Mouse (Mus musculus) T-helper 1 cell (primary cell): ENCODE data around the gene Rpgrip1.

ENCODE experiments used
- in situ Hi-C: fragments of 300-600 bp; cut with MboI, MseI; formaldehyde crosslinking; loops from one replicate; pipeline ENCODE4 v1.15.1; 2025; ENCODE audit warnings: high pct_unique_total_duplicates

Gene Rpgrip1

DNA sequence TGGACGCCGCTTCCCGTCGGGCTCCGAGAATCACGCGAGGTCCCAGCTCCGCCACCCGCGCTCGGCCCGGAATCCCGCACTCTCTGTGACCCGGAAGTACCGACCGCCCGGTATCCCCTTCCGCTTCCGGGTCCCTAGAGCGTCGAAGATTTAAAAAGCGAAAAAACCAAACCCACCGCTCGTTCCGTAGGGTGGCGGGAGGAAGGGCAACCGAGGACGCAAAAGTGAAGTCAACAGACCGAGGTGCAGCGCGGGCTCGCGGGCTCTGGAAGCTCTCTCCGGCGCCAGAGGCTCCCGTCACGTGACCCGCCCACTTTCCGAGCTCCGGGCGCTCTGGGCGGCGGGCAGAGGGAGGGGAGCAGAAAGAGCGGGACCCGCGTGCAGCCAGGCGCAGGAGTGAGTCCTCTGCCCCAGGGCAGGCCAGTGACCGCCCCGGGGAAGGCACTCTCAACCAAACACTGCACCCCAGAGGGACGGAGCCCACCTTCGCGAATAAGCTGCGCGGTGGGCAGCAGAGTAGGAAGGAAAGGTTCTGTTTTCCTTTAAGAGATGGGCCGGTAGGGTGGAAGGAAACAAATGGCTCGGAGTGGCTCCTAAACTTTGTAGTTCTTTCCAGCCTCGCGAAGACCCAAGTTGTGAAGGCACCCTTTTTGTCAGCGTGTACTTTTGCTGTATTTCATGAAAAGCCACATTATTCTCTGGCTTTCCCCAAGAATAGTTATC lies 86.8 kb downstream of the Rpgrip1 start, which contains the start of gene Supt16:
Gene Supt16 (minus strand): TSS at position 261 of the 723 bp plus-strand sequence.
- in situ Hi-C loops: no loop called here

DNA sequence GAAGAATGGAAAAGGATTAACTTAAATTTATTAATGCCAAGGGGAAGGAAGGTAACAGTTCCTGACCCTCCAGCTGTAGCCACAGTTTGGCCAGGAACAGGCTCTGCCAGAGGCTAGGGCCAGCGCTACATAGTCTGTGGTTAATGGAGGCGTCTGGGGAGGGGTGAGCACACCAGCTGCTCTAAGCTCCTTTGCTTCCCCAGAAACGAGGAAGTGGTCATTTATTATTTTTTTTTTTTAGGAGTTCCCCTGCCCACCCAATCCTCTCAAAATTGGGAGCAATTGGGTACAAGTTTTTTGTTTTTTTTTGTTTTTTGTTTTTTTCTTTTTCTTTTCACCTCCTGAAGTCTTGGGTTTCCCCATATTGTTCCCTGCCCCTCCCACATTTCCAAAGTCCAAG lies 87.6 kb downstream of the Rpgrip1 start:
- in situ Hi-C loops: no loop called here

DNA sequence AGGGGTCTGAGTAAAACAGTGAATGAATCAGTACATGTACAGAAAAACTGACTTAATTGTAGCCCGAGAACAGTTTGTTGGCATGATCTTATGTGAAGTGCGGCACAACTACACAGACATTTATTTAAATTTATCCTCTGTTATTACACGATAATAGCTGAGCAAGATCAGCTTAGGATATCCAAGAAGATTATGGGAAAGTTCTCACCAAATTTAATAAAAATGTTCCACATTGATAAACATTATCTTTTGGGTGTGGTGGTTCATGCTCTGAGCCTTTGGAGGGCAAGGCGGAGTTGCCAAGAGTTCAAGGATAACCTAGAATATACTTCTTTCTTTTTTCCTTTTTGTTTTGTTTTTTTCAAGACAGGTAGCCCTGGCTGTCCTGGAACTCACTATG lies 88.9 kb downstream of the Rpgrip1 start:
- in situ Hi-C loops: no loop called here
